Mouse (Mus musculus): ENCODE results near the gene Tll1.

Gene Tll1

DNA sequence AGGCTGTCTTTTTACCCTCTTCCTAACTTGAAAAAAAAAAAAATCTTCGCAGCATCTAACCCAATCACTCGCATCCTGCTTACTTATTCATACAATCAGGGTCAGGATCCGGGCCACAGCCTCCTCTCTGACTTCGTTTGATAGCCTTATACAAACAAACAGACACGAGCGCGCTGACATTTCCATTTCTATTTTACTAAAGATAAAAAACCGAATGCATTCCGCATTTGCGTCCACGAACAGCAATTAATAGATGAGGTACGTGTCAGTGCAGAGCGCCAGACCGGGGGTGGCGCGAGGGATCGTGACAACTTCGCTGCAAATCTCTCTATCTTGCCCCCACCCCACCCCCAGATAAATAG, at the start of gene Tll1:
Gene Tll1 (minus strand): TSS at position 248 of the 362 bp plus-strand sequence.
- WGBS: under 1% methylated on average over 18 of the region's 18 CpGs

DNA sequence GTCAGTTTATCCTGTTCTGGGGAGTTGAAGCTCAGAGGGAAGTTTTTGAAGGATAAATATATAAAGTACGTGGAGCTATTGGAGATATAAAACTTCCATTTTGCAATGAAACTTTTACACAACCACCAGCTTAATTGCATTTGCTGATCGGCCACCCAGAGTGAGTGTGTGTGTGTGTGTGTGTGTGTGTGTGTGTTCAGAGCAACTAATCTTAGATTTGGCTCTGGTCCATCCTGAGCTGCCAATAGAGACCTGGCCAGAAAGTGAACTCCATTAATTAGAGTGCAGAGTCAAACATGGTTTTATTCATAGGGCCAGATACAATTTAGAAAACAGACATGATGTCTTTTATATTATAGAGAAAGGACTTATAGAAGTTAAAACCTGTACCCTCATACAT, 32.6 kb upstream of the Tll1 start:
- 69% methylated on average over 2 of the region's 2 CpGs for WGBS

DNA sequence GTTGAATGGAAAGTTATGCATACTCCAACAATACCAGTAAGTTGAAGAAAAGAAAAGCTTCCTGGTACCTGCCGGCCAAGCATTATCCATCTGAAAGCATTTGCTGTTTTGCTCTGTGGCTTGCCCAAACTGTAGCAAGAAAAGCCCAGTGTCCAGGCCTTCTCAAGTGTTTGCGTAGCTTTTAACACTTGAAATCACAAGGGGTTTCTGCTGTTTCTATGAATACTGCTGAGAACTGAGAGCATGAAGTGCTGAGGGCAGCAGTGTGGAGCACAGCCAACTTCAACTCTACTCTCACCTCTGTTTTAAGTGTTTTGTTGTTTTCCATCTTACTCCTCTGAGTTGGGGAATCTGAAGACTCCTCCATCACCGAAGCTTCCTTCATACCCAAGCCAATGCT, 15.5 kb upstream of the Tll1 start:
- WGBS: 90% methylated on average over 3 of the region's 3 CpGs

DNA sequence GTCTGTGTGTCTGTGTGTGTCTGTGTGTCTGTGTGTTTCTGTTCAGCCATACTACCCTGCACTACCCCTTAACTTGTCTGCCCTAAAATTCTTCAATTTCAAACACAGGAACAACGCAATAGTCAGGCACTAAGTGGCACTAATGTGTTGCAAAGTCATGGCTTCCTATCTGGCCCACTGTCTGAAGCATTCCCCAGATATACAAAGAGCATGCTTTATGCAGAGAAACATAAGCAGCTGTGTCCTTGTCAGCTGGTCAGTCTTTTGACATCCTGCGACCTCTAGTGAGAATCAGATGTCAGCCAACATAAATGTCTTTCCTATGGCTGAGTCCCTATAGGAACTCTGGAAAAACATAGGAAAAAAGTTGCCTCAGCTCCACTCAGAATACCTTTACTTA, 11.6 kb upstream of the Tll1 start:
- WGBS: 49% methylated on average over 2 of the region's 2 CpGs

DNA sequence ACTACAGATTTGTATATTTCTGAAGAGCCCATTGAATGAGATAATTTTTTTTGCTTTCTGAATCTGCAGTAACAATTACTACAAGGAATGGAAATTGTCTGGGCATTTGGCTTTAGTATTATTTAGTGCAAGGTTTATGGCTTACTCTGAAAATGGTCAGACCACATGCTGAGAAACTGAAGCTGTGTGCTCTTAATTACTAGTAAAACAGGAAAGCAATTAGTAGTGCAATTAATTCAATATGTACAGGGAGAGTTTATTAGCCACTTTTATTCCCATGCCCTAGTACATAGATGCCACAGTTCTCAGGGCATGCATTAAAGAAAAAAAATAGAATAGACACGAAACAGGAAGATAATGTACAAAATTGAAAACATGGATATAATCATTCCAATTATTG, 10.2 kb upstream of the Tll1 start:
- WGBS: 85% methylated on average over 1 of the region's 1 CpGs

DNA sequence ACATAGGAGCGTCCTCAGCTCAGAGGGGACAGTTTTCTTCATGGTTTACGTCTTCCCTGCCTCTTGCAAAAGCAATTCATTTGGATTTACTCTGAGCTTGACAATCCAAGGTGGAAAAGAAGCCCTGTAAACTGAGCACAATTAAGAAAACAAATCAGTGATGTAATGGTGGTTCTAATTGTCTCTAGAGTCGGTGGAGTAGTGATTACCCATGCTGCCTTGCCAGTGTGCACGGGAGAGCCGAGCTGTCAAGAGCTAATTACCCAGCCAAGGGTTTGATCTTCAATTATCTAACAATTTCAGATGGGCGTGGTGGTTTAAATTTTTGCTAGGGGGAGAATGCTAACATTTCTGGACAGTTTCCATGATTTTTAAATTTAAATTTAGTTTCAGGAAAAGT, 9.3 kb upstream of the Tll1 start:
- 56% methylated on average over 6 of the region's 6 CpGs for WGBS

DNA sequence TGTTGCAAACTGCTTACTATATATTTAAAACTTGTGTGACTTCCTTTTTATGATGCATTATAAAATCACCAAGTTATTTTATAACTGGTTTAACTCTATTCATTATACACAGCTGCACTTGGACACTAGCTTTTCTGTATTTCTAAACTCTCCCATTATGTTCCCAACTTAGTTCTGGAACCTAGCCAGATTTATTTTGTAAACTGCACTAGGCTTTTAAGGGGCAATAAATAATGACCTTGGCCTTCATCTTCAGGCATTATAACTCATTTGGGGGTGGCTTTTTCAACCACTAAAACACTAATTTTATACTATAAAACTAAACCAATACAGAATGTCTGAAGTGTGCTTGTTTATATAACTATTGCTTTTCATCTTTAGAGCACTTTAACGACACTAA, 8.8 kb upstream of the Tll1 start:
- 32% methylated on average over 1 of the region's 1 CpGs for WGBS

DNA sequence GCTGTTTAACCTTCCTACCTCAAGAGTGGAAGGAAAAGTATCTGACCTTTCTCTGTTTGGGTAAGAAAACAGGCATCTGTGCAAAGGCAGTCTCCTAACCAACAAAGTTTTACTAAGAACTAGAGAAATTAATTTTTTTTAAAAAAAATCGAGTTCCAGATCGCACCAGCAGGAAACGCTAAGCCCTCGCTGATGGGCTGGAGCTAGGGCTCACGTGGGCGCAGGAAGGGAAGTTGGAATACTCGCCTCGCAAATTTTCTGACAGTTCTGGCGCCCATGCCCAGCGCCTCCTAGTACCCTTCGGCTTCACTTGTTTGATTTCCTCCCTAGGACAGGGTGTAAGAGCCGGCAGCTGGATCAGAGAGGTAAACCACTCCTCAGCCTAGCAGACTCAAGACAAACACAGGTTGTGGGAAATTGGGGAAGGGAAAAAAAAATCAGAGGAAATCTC, 365 bp upstream of the Tll1 start:
- under 1% methylated on average over 12 of the region's 12 CpGs for WGBS

DNA sequence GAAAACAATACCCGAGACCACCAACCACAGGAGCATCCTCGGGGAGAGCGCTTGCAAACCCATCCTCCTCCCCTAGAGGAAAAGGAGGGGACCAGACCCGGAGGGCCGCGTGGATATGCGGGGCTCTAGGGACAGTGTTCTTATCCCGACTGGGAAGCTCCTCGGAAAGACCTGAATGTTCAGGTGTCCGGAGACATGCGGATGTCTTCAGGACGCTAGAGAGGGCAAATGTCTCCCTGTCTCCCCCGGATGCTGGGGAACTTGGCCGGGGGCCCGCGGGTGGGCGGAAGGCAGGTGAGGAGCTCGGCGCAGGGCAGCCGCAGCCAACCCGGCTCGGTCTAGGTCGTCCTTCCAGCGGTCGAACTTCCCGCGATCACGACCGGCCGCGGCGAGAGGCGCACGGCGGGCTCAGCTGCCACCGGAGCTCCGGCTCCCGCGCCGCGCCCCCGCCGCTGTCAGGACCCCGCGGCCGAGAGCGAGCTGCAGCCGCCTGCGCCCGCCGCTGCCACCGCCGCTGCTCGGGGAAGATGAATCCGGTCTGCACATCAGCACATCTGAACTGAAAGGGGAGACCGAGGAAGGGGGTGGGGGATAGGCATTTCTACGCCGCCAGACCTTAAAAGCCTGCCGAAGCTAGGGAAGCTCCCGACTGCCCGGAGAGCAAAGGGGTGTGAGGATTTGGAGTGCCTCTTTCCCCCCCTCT, 599 bp downstream of the Tll1 start:
- under 1% methylated on average over 61 of the region's 61 CpGs for WGBS

DNA sequence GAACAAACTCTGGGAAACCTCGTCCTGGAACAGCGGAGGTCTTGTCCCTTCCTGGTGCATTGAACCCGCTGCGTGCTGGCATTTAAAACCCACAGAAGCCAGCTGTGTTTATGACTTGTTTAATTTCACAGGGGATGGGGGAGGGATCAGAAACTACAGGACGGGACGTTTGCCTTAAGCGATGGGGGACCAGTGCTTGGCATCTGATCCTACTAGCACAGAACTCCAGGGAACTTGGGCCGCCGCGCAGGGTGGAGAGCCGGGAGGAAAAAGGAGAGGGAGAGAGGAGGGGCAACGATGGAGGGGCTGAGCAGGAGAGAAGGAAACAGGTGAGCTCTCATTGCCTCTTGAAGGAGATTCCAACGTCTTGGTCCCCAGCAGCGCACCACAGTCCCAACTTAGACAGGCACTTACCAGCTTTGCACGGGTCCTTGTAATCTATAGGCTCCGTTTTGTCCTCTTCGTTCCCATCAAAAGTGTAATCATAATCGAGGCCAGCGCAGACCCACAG, 1.2 kb downstream of the Tll1 start:
- 1% methylated on average over 19 of the region's 19 CpGs for WGBS

DNA sequence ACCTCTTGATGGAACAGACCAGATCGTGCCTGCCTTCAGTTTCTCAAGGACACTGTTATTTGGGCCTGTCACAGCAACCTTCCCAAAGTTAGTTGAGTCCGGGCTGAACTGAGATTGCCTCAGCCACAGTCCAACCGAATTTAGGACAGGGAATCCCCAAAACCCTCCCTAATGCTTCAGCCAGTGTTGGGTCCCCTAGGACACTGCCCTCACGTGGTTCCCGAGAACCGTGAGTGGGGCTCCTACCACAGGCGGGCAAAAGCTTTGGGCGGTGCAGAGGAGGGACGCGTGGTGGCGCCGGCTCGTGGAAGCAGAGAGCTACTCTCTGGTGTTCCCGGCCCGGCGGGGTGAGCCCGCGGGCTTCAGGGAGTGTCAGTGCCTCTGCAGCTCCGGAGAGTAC, 1.9 kb downstream of the Tll1 start:
- 7% methylated on average over 19 of the region's 19 CpGs for WGBS

DNA sequence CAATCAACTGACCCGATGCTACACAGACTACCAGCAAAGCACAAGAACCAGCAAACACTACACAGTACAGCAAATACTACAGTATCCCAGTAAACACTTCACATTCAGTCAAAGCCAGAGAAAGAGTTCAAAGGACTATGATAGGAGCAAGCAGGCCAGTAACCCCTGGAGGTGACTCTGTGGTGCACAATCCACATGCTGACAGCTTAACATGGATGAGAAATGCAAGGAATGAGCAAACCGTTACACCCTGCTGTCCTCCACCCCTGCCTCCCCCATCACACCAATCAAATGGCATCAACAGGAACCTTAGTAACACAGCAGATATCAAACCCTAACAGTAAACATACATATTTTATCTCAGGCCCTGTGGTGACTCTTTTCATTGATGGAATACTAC, 7.7 kb downstream of the Tll1 start:
- 83% methylated on average over 2 of the region's 2 CpGs for WGBS

DNA sequence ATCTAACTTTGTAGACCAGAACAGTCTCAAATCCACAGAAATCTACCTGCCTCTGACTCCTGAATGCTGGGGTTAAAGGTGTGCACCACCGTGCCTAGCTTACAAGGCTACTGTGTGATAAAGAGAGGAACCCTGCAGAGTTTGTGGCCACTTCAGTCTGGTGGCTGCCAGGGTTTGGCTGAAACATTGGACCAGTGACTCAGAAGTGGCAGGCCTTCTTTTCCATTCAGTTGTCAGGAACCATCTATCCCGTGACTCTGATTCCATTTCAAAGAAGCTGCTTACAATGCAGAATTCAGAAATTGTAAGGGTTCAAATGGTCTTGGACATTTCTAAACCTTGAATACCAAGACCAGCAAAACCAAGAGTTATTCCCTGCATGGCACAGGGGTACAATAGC, 12.7 kb downstream of the Tll1 start:
- 67% methylated on average over 2 of the region's 2 CpGs for WGBS

DNA sequence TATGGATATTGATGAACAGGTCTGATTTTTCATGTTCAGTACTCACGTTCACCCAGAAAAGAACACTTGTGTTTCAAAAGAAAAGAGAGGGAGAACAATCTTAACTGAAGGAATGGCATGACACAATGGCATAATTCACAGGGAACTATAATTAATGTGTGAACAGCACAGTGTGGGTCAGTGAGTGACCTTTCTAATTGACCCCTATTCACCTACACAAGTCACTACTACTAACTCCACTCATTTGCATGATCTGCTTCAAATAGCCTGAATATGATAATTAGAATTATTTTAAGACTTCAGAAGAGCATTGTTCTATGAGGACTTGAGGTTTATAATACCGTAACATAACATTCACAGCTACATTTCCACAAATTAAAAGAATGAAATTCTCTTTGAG, 18.2 kb downstream of the Tll1 start:
- WGBS: 80% methylated on average over 2 of the region's 2 CpGs

DNA sequence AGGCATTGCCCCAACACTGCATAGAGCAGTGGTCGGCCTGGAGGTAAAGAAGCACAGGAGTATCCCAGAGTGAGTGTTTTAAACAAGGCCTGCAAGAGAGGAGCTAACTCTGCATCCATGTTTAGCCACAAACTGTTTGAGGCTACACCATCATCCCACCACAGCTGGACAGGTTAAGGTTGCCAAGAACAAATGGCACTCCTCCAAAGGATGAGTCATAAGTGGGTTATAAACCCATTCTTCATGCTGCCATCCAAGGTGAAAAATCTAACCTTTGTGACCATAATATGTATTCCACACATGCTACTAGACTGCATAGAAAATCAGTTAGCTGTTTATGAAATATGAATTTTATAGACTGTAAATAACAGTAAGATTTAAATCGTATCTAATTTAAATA, 29.1 kb downstream of the Tll1 start:
- 91% methylated on average over 2 of the region's 2 CpGs for WGBS

DNA sequence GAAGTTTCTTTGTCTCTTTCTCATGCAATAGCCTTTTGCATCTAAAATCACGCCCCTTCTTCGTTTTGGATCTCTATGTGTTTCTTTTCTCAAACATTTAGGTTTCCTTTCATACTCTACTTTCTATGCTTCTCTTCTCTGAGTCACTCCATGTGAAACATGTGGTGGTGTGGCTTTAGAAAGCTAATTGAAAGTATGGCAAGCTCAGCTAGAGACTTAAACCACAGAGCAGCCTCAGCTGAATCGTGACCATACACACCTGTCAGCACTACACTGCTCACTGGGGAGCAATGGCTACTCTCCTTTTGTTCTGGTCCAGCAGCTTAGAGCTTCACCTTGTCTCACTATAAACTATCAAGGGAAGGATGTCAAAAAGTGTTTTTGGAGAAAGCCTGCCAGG, 31.2 kb downstream of the Tll1 start:
- WGBS: 60% methylated on average over 3 of the region's 3 CpGs

DNA sequence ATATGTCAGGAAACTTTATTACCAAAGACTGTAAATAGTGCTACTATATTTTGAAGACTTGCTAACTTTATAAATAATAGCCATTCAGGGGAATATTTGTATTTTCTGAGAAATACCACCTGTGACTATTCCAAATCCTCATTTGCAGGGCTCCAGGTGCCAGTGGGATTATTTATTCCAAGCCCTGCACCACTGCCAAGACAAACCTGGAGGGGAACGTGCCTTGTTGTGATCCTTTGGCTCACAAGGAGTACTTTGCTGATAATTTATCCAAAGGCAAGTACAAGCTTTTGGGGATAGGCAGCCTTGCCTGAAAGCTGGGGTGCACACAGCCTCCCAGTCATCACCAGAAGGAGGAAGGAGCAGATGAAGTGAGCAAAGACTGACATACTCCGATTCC, 32.3 kb downstream of the Tll1 start:
- WGBS: 68% methylated on average over 2 of the region's 2 CpGs

DNA sequence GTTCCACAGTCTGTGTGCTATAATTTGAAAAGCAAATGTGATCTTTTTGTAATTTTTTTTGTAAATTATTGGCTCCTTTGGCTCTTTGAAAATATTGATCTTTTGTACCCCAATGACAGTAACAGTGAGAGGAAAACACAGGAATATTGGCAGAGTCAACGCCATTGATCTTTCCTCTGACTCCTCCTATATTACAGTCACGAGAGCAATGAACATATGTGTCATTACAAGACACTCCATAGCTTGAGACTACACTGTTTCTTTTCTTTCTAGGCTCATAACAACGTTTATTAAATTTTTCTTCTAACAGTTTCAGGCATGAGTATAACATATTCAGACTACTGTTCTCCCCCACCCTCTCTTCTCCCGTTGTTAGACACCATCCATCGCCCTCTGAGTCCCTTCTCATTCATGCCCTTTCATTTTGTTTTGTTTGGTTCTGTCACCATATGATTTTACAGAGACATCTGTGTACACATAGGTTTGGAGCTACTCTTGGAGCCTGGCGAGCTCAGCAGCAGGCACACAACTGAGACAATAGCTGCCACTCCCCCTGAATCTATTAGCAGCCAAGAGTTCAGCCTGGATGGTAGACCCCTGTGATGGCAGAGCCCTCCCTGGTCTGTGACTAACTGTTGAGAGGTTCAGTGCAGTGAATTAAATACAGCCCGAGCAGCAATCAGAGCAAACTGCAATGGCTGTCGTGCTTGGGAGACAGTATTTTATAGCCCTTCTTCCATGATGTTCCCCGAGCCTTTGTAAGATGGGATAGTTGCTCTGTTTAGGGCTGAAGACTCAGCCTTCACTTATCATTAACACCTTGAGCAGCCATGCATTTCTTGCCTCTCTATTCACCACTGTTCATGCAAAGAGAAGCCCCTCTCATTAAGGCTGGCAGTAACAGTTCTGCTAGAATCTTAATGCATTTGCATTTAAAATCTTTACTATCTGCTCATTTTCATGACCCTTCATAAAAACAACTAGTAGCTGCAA, 52.9 kb downstream of the Tll1 start:
- 52% methylated on average over 9 of the region's 9 CpGs for WGBS

DNA sequence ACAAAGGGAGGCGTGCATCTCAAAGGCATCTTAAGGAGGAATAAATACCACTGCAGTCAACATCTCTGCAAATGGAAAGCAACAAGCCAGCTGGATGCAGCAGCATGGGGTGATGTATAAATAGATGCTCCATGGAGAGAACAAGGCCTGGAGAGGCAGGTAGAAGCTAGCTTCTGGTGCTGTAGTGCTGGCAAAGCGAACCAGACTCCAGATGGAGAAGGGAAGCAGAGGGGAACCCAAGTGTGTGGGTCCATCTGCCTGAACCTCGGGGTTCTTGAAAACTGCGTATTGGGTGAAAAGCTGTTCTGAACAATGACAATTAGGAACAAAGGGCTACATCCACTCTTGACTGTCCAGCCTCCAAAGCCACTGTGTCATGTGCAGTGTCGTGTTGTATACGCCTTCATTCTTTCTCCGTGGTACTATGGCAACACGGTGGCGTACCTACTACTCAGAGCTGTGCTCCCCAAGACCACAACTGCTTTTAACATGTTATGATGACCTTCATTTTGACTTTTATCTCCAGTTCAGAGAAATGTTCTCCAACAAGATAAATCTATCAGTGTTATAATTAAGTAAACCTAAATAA, 53.8 kb downstream of the Tll1 start:
- 63% methylated on average over 9 of the region's 9 CpGs for WGBS

DNA sequence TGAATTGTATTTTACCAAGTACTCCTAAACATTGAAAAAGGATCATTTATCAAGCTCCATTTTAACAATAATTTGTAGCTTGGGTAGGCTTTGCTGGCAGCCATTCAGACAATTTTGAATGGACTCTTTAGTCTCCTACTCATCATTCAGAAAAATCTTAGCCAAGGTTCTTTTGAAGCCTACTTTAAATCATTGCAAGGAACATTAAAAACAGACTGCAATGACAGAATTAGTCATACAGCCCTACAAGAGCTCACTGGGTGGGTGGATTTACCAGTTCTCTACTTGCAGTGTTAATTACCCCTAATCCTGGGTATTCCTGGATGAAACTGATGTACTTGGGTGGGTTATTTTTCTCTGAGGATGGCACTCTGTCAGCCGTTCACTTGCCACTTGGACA, 69.5 kb downstream of the Tll1 start:
- 31% methylated on average over 1 of the region's 1 CpGs for WGBS

DNA sequence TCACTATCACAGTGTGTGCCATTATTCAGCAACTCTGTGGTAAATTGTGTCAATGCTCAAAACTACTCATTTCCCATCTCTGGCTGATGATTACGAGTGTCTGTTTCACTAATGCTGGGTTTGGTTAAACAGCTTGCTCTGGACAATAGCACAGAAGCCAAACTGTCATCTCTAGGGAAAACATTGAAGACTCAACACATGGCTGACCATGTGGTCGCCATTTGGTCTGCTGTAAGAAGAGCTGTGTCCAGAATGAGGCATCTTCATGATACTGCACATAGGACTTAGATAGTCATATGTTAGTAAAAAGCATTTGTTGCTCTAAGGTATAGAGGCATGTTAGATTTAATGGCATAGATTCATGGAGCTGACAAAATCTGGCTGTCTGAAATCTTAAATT, 98.9 kb downstream of the Tll1 start:
- WGBS: 82% methylated on average over 2 of the region's 2 CpGs

DNA sequence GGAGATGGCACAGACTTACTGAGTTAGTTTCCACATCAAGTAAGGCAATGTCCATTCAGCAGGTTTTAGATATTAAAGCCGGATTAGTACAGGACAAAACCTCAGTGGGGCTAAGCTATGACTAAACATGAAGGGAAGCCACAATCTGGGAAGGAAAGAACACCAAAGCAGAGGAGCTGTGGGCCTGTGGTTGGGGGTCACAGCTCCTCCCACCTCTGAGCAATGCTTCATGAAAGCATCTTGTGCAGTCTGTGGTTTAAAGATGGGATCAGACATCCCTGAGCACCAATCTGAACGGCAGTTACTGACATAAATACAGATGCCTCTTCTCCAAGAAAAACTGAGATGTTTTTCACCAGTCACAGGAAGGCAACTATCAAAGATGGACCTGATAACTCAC, 132.7 kb downstream of the Tll1 start:
- WGBS: 87% methylated on average over 2 of the region's 2 CpGs

Data from cerebral cortex, adult 2 months (tissue).